In the genomic region with DNA sequence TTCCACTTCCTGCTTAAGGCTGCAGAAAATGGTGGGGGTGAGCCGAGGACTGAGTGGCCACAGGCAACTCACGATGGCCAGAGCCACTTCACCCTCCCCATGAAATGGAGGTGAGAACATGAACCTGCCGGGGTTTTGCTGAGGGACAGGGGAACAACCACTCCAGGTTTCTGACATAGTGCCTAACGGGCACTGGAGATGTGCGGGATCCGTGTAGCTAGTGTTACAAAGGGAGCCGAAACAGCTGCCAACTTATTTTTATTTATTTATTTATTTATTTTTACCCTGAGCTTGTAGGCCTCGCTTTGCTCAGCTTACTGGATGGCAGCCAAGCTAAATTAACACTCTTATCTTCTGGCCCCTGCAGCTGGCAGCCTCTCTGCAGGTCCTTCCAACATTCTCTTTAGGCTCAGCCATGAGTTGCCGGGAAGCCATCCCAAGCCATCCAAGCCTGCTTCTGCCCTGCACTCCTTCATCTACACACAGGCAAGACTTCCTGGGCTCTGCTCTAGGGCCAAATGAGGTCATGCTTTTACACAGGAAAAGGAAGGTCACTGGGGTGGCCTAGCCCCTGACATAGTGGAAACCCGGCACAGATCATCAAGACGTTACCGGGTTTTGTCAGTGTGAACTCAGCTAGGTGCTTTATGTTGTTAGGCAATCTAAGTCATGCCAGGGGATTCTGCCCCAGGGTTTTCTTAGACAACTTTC, we compare ENCODE assay signal across 9 mouse cellular contexts. TPM values are rescaled to one million over a fixed set of nuclear protein-coding genes. Genes with fewer than 3 reads are reported as not detected.
DNase-seq lines count a peak whose midpoint lies in the region; ATAC-seq and TF ChIP-seq lines count a peak whose summit lies in the region.
"Had no signal": no experiment of that assay in that cellular context is flagged by ENCODE, and none has a peak within 500 bp of the region (broad histone marks: within the 10 kb centered on the region; RNA-seq: fewer than 3 reads in every experiment).

No protein-coding gene starts in this region.

- peak; percentile 68 to 80 for DNase-seq in heart, postnatal 14 days
- DNase-seq in lung, postnatal 0 days (ENCODE audit: low spot score): peak; percentile 76
- no peak for DNase-seq in layer of hippocampus, adult 11-12 months (ENCODE audit: low spot score)

- H3K4me3 ChIP-seq in hindbrain, embryonic 15.5 days: no peak overlapping the region
- H3K4me3 ChIP-seq in hindbrain, embryonic 12.5 days: no peak overlapping the region
- H3K4me3 ChIP-seq in brown adipose tissue, adult 24 weeks (ENCODE audit: insufficient read depth, low read depth, low read length): no peak overlapping the region
- H3K4me3 ChIP-seq in lung, postnatal 0 days (ENCODE audit: low read depth, low read length): no peak overlapping the region
- no peak overlapping the region for H3K4me3 ChIP-seq in stomach, embryonic 16.5 days (replicated peaks; ENCODE audit: low read length)

- no peaks in the 10 kb centered on the region for H3K9me3 ChIP-seq in hindbrain, embryonic 15.5 days
- no peaks in the 10 kb centered on the region for H3K9me3 ChIP-seq in hindbrain, embryonic 12.5 days (replicated peaks)
- no peaks in the 10 kb centered on the region for H3K9me3 ChIP-seq in lung, postnatal 0 days (ENCODE audit: low read length)
- no peaks in the 10 kb centered on the region for H3K9me3 ChIP-seq in stomach, embryonic 16.5 days (replicated peaks; ENCODE audit: control insufficient read depth, low read length)

- WGBS in hindbrain, embryonic 15.5 days: 56% methylated on average over 12 of the region's 12 CpGs
- 71% methylated on average over 12 of the region's 12 CpGs for WGBS in hindbrain, embryonic 12.5 days
- WGBS in lung, postnatal 0 days: 19% methylated on average over 12 of the region's 12 CpGs
- 46% methylated on average over 12 of the region's 12 CpGs for WGBS in stomach, embryonic 16.5 days

- no peak for TF ChIP-seq CTCF in lung, postnatal 0 days (IDR thresholded peaks at IDR 0.05)

- peak; percentile 65 for TF ChIP-seq EP300 in lung, postnatal 0 days (IDR thresholded peaks at IDR 0.05)

- intact Hi-C loops in heart, postnatal 14 days (cut with DNase I): loop anchor here (2.0 kb wide), 1 partner anchor 47 kb away; no protein-coding TSS in a partner anchor

- peak overlapping the region; percentile 55; the same call in 1 of the 2 replicates for H3K27ac ChIP-seq in hindbrain, embryonic 15.5 days (replicated peaks)
- no peak overlapping the region for H3K27ac ChIP-seq in hindbrain, embryonic 12.5 days
- peak overlapping the region; percentile 12; the same call in 1 of the 2 replicates for H3K27ac ChIP-seq in brown adipose tissue, adult 24 weeks (replicated peaks; ENCODE audit: low read depth, low read length)
- peak overlapping the region; percentile 33 for H3K27ac ChIP-seq in lung, postnatal 0 days (ENCODE audit: low read length)
- no peak overlapping the region; the same call in 1 of the 2 replicates for H3K27ac ChIP-seq in stomach, embryonic 16.5 days (ENCODE audit: low read length)

- H3K4me1 ChIP-seq in hindbrain, embryonic 15.5 days (replicated peaks): peaks cover 16% of the 10 kb centered on the region
- peaks cover 4% of the 10 kb centered on the region; the same call in 1 of the 2 replicates for H3K4me1 ChIP-seq in hindbrain, embryonic 12.5 days
- H3K4me1 ChIP-seq in brown adipose tissue, adult 24 weeks (ENCODE audit: control insufficient read depth, insufficient read depth, insufficient read length, low read length): peaks cover 31% of the 10 kb centered on the region
- H3K4me1 ChIP-seq in lung, postnatal 0 days (ENCODE audit: insufficient read depth, low read depth, low read length): peaks cover 13% of the 10 kb centered on the region
- peaks cover 7% of the 10 kb centered on the region for H3K4me1 ChIP-seq in stomach, embryonic 16.5 days (ENCODE audit: control insufficient read depth, insufficient read depth, low read length)

- no peak overlapping the region for H3K9ac ChIP-seq in hindbrain, embryonic 15.5 days
- H3K9ac ChIP-seq in hindbrain, embryonic 12.5 days: no peak overlapping the region
- no peak overlapping the region for H3K9ac ChIP-seq in lung, postnatal 0 days (replicated peaks; ENCODE audit: low read depth)
- no peak overlapping the region for H3K9ac ChIP-seq in stomach, embryonic 16.5 days (ENCODE audit: low read length)

- H3K36me3 ChIP-seq in hindbrain, embryonic 15.5 days: no peaks in the 10 kb centered on the region
- H3K36me3 ChIP-seq in hindbrain, embryonic 12.5 days: no peaks in the 10 kb centered on the region
- H3K36me3 ChIP-seq in lung, postnatal 0 days (ENCODE audit: insufficient read depth, low read length): no peaks in the 10 kb centered on the region
- H3K36me3 ChIP-seq in stomach, embryonic 16.5 days (ENCODE audit: control insufficient read depth, insufficient read depth, low read length): no peaks in the 10 kb centered on the region

- no peak overlapping the region for H3K4me2 ChIP-seq in hindbrain, embryonic 15.5 days
- H3K4me2 ChIP-seq in hindbrain, embryonic 12.5 days (replicated peaks): no peak overlapping the region
- H3K4me2 ChIP-seq in lung, postnatal 0 days (replicated peaks; ENCODE audit: low read depth, low read length): peak overlapping the region; percentile 5; the same call in 1 of the 2 replicates
- no peak overlapping the region for H3K4me2 ChIP-seq in stomach, embryonic 16.5 days (ENCODE audit: low read depth, low read length)

- ATAC-seq in hindbrain, embryonic 15.5 days (ENCODE audit: low FRiP score, low read depth): peak; percentile 76; the same call in 1 of the 2 replicates
- ATAC-seq in hindbrain, embryonic 12.5 days (ENCODE audit: low FRiP score): no peak
- peak; percentile 77 for ATAC-seq in CD4-positive, CD25-positive, alpha-beta regulatory T cell, adult 4 months
- ATAC-seq in lung, postnatal 0 days: peak; percentile 62
- ATAC-seq in stomach, embryonic 16.5 days (ENCODE audit: insufficient read depth, low FRiP score): peak; percentile 75
- ATAC-seq: Patski had no signal

- no peaks in the 10 kb centered on the region for H3K27me3 ChIP-seq in hindbrain, embryonic 15.5 days
- no peaks in the 10 kb centered on the region for H3K27me3 ChIP-seq in hindbrain, embryonic 12.5 days
- H3K27me3 ChIP-seq in lung, postnatal 0 days (replicated peaks; ENCODE audit: insufficient read depth, low read length): no peaks in the 10 kb centered on the region
- H3K27me3 ChIP-seq in stomach, embryonic 16.5 days (ENCODE audit: control insufficient read depth, insufficient read depth, low read length): no peaks in the 10 kb centered on the region
- H3K27me3 ChIP-seq: Patski had no signal

RNA-seq across cellular contexts. Expression of a gene that starts 49.0 kb away (rescaled TPM):
- polyA plus RNA-seq in hindbrain, embryonic 15.5 days (2015; fragmentation: Nextera tagmentation; extraction: Ambion mirVana): 35.0 and 38.9 TPM in 2 replicates
- polyA plus RNA-seq in hindbrain, embryonic 12.5 days (2016; fragmentation: Nextera tagmentation; extraction: Ambion mirVana): 39.3 and 42.7 TPM in 2 replicates
- 10 to 100 TPM in 1 of 2 experiments, 1 to 10 TPM in 1; 9.9 to 11.3 TPM for polyA plus RNA-seq in CD4-positive, CD25-positive, alpha-beta regulatory T cell, adult 4 months (2017; shearing (Covaris generic))
- 28.5 and 38.9 TPM in 2 replicates for polyA plus RNA-seq in brown adipose tissue, adult 24 weeks (2012; ENCODE audit: insufficient read depth, insufficient read length, missing spikeins)
- 100 to 1,000 TPM; 157 to 165 TPM for total RNA-seq in heart, postnatal 14 days (2021)
- polyA plus RNA-seq in lung, postnatal 0 days (2015; fragmentation: Nextera tagmentation; extraction: Ambion mirVana): 59.4 and 73.6 TPM in 2 replicates
- 40.5 and 41.0 TPM in 2 replicates for polyA plus RNA-seq in stomach, embryonic 16.5 days (2015; fragmentation: Nextera tagmentation; extraction: Ambion mirVana)

Comparison
In these comparisons a context has a peak if more than half of its experiments do, and no peak if none do; other contexts are left out.
1. H3K27ac ChIP-seq: peak in hindbrain, embryonic 15.5 days (single experiment), brown adipose tissue, adult 24 weeks (single experiment) and lung, postnatal 0 days (single experiment); none in hindbrain, embryonic 12.5 days (single experiment) and stomach, embryonic 16.5 days (single experiment).